Mouse (Mus musculus) gastrocnemius, adult 18-20 months (tissue): ENCODE measurements at regions not wholly inside any gene's neighbourhood (a gene's known extent, or its start where the extent isn't known, plus 50 kb on each side); places are given as distances from the start of the nearest gene placed in this dataset. TPM values are rescaled to one million over a fixed set of nuclear protein-coding genes. Genes with fewer than 3 reads are reported as not detected.
A peak's percentile ranks its signal among the peaks of the same experiment; 100 is the strongest.

Source experiments
- DNase-seq: peaks from one replicate; pipeline ENCODE4 v3.0.0; 2021; ENCODE audit warnings: low spot score
- microRNA-seq: library from miRNA; unstranded; fragments of <30 nt; microRNA quantifications from one replicate; pipeline ENCODE4 v1.2.0, GENCODE M21; 2021

- no peak for DNase-seq
Observed at GRCm38 (mm10) chr16:19834128-19834527, 74.1 kb downstream of the B3gnt5 start.

- DNase-seq = no peak
Observed at GRCm38 (mm10) chr16:19834750-19835149, 74.7 kb downstream of the B3gnt5 start.

- no peak for DNase-seq
Observed at GRCm38 (mm10) chr16:19839831-19840230, 79.8 kb downstream of the B3gnt5 start.

GRCm38 (mm10) chr16:19842346-19843025 lies 82.5 kb downstream of the B3gnt5 start:
- DNase-seq = no peak

- no peak for DNase-seq
Observed at GRCm38 (mm10) chr16:19843738-19844137, 83.7 kb downstream of the B3gnt5 start.

GRCm38 (mm10) chr16:19848395-19848794 lies 88.4 kb downstream of the B3gnt5 start:
- DNase-seq = no peak

- DNase-seq = no peak
Observed at GRCm38 (mm10) chr16:19865306-19865705, 105.3 kb downstream of the B3gnt5 start.

GRCm38 (mm10) chr16:19865931-19866330 lies 105.9 kb downstream of the B3gnt5 start:
- DNase-seq = no peak

GRCm38 (mm10) chr16:19869425-19869824 lies 109.4 kb downstream of the B3gnt5 start:
- no peak for DNase-seq

GRCm38 (mm10) chr16:19876861-19877554 lies 105.8 kb downstream of the Klhl6 start:
- no peak for DNase-seq

- no peak for DNase-seq
Observed at GRCm38 (mm10) chr16:19882961-19883360, 99.9 kb downstream of the Klhl6 start.

- DNase-seq = peak; percentile 16
Observed at GRCm38 (mm10) chr16:19883776-19884513, 98.9 kb downstream of the Klhl6 start.

GRCm38 (mm10) chr16:19884535-19884934 lies 98.3 kb downstream of the Klhl6 start:
- DNase-seq = no peak

- no peak for DNase-seq
Observed at GRCm38 (mm10) chr16:19886596-19886995, 96.2 kb downstream of the Klhl6 start.

- no peak for DNase-seq
Observed at GRCm38 (mm10) chr16:19889576-19889975, 93.3 kb downstream of the Klhl6 start.

- no peak for DNase-seq
Observed at GRCm38 (mm10) chr16:19891441-19891840, 91.4 kb downstream of the Klhl6 start.

GRCm38 (mm10) chr16:19894435-19894994 lies 88.3 kb downstream of the Klhl6 start:
- no peak for DNase-seq

Small RNA genes lying in the stretch of these regions (microRNA-seq; reads per million reads assigned to microRNA genes)
- gene Gm27883 = not detected
